Mouse (Mus musculus) liver, adult 2 months (tissue): ENCODE results near the gene Fosl1.

Experiments used
- CTCF ChIP-seq: fragments of 200-500 bp; IDR thresholded peaks from 2 replicates; pipeline ENCODE4 v1.5.1; 2011; ENCODE audit warnings: low read depth, low read length, control low read depth
- POLR2A ChIP-seq: fragments of 200-500 bp; IDR thresholded peaks from 2 replicates; pipeline ENCODE4 v1.6.1; 2011; ENCODE audit warnings: low read length, control low read depth; ENCODE audit not compliant: insufficient read depth; ENCODE audit errors: extremely low read depth

DNA sequence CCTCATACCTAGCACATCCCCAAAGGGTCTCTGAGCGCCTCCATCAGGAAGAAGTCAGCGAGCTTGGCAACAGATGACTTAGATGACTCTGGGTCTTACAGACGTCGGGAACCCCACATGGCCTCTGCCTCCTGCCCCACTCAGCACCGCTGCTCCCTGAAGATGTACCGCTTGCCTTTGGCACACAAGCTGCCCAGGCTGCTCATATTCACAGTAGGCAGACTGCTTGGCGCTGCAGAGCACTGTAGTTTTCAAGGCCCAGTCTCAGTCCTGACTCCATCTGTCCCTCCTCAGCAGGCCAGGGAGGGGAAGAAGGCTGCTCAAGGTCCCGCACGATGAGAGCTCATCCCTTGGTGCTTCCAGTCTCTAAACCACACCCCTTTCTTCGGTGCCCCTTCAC, 25.1 kb upstream of the Fosl1 start:
- TF ChIP-seq POLR2A (no peak), CTCF (no peak)
